Mouse (Mus musculus): Measurements from ENCODE around the gene Lair1.

DNA sequence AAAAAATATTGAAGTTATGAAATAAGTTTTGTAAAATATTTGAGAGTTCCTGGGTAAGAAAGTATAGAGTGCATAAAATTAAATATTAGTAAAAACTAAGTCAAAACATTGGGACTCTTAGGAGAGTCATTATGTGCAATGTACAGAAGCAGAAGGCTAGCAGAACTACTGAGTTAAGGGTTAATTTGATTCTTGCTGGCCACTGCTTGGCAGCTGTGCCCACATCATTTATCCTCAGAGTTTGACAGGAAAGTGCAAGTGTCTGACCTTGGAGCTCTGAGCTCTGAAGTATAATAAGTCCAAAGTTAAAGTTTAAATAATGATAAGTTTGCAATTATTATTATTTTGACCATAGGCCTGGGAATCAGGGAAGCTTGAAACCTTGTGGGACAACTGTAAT, 18.7 kb upstream of the Lair1 start:
- TF ChIP-seq CTCF (IDR thresholded peaks at IDR 0.05; ENCODE audit: control insufficient read depth, insufficient read depth, low read length) (no peak), POLR2A (IDR thresholded peaks at IDR 0.05; ENCODE audit: borderline replicate concordance, control insufficient read depth, low read depth, low read length) (no peak)

Data from bone marrow, adult 2 months (tissue).